Mouse (Mus musculus): ENCODE data around the gene Spsb4. TPM values are rescaled to one million over a fixed set of nuclear protein-coding genes. Genes with fewer than 3 reads are reported as not detected.
A peak's percentile ranks its signal among the peaks of the same experiment; 100 is the strongest.

Gene Spsb4
- polyA plus RNA-seq, 1 experiment from 2014 or later = 16.6 TPM

GRCm38 (mm10) chr9:96961006-96961405 lies 57.6 kb downstream of the Spsb4 start:
- 56% methylated on average over 7 of the region's 7 CpGs for WGBS
- no peaks in the 10 kb centered on the region for H3K9me3 ChIP-seq (ENCODE audit: low read depth, low read length)
- peaks cover 16% of the 10 kb centered on the region for H3K4me1 ChIP-seq (ENCODE audit: insufficient read depth)
- H3K4me3 ChIP-seq (ENCODE audit: low read depth, low read length) = no peak overlapping the region
- H3K36me3 ChIP-seq (ENCODE audit: insufficient read depth) = no peaks in the 10 kb centered on the region
- H3K4me2 ChIP-seq = no peak overlapping the region
- no peaks in the 10 kb centered on the region for H3K27me3 ChIP-seq (ENCODE audit: insufficient read depth, low read length)
- H3K9ac ChIP-seq = no peak overlapping the region
- DNase-seq = peak; percentile 80
- peak; percentile 80 for TF ChIP-seq CTCF (IDR thresholded peaks at IDR 0.05; ENCODE audit: low read depth)
- H3K27ac ChIP-seq (ENCODE audit: low read depth) = no peak overlapping the region
- ATAC-seq (ENCODE audit: insufficient read depth) = no peak

GRCm38 (mm10) chr9:96960241-96960640 lies 58.4 kb downstream of the Spsb4 start:
- H3K27ac ChIP-seq (ENCODE audit: low read depth) = no peak overlapping the region
- H3K4me2 ChIP-seq = no peak overlapping the region
- no peaks in the 10 kb centered on the region for H3K9me3 ChIP-seq (ENCODE audit: low read depth, low read length)
- DNase-seq (no peak), ATAC-seq (ENCODE audit: insufficient read depth) (no peak)
- H3K36me3 ChIP-seq (ENCODE audit: insufficient read depth) = no peaks in the 10 kb centered on the region
- no peak overlapping the region for H3K9ac ChIP-seq
- no peaks in the 10 kb centered on the region for H3K27me3 ChIP-seq (ENCODE audit: insufficient read depth, low read length)
- no peak overlapping the region for H3K4me3 ChIP-seq (ENCODE audit: low read depth, low read length)
- peaks cover 16% of the 10 kb centered on the region for H3K4me1 ChIP-seq (ENCODE audit: insufficient read depth)
- WGBS = 88% methylated on average over 4 of the region's 4 CpGs
- TF ChIP-seq CTCF (IDR thresholded peaks at IDR 0.05; ENCODE audit: low read depth) = peak; percentile 55

GRCm38 (mm10) chr9:96959469-96959868 lies 59.2 kb downstream of the Spsb4 start:
- Histone ChIP-seq H3K4me3 (ENCODE audit: low read depth, low read length) (no peak overlapping the region), H3K27me3 (ENCODE audit: insufficient read depth, low read length) (no peaks in the 10 kb centered on the region), H3K4me2 (no peak overlapping the region), H3K9me3 (ENCODE audit: low read depth, low read length) (no peaks in the 10 kb centered on the region), H3K9ac (no peak overlapping the region), H3K27ac (ENCODE audit: low read depth) (no peak overlapping the region), H3K4me1 (ENCODE audit: insufficient read depth) (peaks cover 16% of the 10 kb centered on the region), H3K36me3 (ENCODE audit: insufficient read depth) (no peaks in the 10 kb centered on the region)
- ATAC-seq (ENCODE audit: insufficient read depth) = no peak
- no peak for DNase-seq
- 72% methylated on average over 7 of the region's 7 CpGs for WGBS
- TF ChIP-seq CTCF (IDR thresholded peaks at IDR 0.05; ENCODE audit: low read depth) = no peak

- Histone ChIP-seq H3K4me2 (no peak overlapping the region), H3K4me1 (ENCODE audit: insufficient read depth) (peaks cover 10% of the 10 kb centered on the region), H3K27me3 (ENCODE audit: insufficient read depth, low read length) (no peaks in the 10 kb centered on the region), H3K9ac (no peak overlapping the region), H3K4me3 (ENCODE audit: low read depth, low read length) (no peak overlapping the region), H3K36me3 (ENCODE audit: insufficient read depth) (no peaks in the 10 kb centered on the region), H3K27ac (ENCODE audit: low read depth) (no peak overlapping the region), H3K9me3 (ENCODE audit: low read depth, low read length) (no peaks in the 10 kb centered on the region)
- WGBS = 25% methylated on average over 6 of the region's 6 CpGs
- TF ChIP-seq CTCF (IDR thresholded peaks at IDR 0.05; ENCODE audit: low read depth) = no peak
- ATAC-seq (ENCODE audit: insufficient read depth) (no peak), DNase-seq (no peak)
Observed at GRCm38 (mm10) chr9:96958009-96958615, 60.5 kb downstream of the Spsb4 start.

- Histone ChIP-seq H3K36me3 (ENCODE audit: insufficient read depth) (no peaks in the 10 kb centered on the region), H3K27ac (ENCODE audit: low read depth) (no peak overlapping the region), H3K9me3 (ENCODE audit: low read depth, low read length) (no peaks in the 10 kb centered on the region), H3K4me3 (ENCODE audit: low read depth, low read length) (no peak overlapping the region), H3K27me3 (ENCODE audit: insufficient read depth, low read length) (no peaks in the 10 kb centered on the region), H3K4me1 (ENCODE audit: insufficient read depth) (peaks cover 11% of the 10 kb centered on the region), H3K4me2 (no peak overlapping the region), H3K9ac (no peak overlapping the region)
- no peak for TF ChIP-seq CTCF (IDR thresholded peaks at IDR 0.05; ENCODE audit: low read depth)
- ATAC-seq (ENCODE audit: insufficient read depth) = no peak
- WGBS = 39% methylated on average over 6 of the region's 6 CpGs
- no peak for DNase-seq
Observed at GRCm38 (mm10) chr9:96957298-96957865, 61.3 kb downstream of the Spsb4 start.

DNA sequence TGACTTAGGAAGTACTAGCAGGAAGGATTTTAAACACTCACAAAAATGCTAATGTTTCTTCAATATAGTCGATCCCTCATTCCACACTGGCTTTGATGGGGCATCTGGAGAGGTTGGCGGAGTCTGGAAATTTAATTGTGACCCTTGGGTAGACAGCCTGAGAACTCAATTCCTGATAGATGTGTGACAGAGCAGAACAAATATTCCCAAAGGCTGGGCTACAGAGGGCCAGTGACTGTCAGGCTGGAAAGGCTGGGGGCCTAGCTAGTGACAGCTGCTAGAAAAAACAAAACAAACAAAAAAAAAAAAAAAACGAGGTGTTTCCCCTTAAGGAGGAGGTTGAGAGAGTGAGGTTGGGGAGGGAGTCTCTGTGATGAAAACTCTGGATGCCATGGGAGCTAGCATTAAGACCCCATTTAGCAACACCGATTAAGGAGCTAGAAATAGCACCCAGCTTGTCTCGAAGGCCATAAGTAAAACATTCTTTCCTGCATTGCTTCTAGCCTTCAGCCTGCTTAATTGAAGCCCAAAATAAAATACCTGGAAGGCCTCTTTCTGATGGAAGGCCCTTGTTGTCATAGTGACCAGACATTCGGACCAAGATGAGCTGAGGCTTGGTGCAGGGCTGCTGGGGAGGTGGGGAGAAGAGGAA lies 61.9 kb downstream of the Spsb4 start:
- DNase-seq (no peak), ATAC-seq (ENCODE audit: insufficient read depth) (no peak)
- Histone ChIP-seq H3K27me3 (ENCODE audit: insufficient read depth, low read length) (no peaks in the 10 kb centered on the region), H3K27ac (ENCODE audit: low read depth) (no peak overlapping the region), H3K36me3 (ENCODE audit: insufficient read depth) (no peaks in the 10 kb centered on the region), H3K9me3 (ENCODE audit: low read depth, low read length) (no peaks in the 10 kb centered on the region), H3K4me1 (ENCODE audit: insufficient read depth) (peaks cover 5% of the 10 kb centered on the region; the same call in 1 of the 2 replicates), H3K4me3 (ENCODE audit: low read depth, low read length) (no peak overlapping the region), H3K9ac (no peak overlapping the region), H3K4me2 (no peak overlapping the region)
- WGBS = 45% methylated on average over 6 of the region's 6 CpGs
- no peak for TF ChIP-seq CTCF (IDR thresholded peaks at IDR 0.05; ENCODE audit: low read depth)

GRCm38 (mm10) chr9:96954063-96954809 lies 64.4 kb downstream of the Spsb4 start:
- H3K36me3 ChIP-seq (ENCODE audit: insufficient read depth) = no peaks in the 10 kb centered on the region
- no peaks in the 10 kb centered on the region for H3K27me3 ChIP-seq (ENCODE audit: insufficient read depth, low read length)
- no peak overlapping the region for H3K4me2 ChIP-seq
- H3K4me1 ChIP-seq (ENCODE audit: insufficient read depth) = peaks cover 12% of the 10 kb centered on the region; the same call in 1 of the 2 replicates
- H3K4me3 ChIP-seq (ENCODE audit: low read depth, low read length) = no peak overlapping the region
- no peak overlapping the region for H3K9ac ChIP-seq
- no peaks in the 10 kb centered on the region for H3K9me3 ChIP-seq (ENCODE audit: low read depth, low read length)
- WGBS = 80% methylated on average over 15 of the region's 15 CpGs
- no peak for TF ChIP-seq CTCF (IDR thresholded peaks at IDR 0.05; ENCODE audit: low read depth)
- H3K27ac ChIP-seq (ENCODE audit: low read depth) = no peak overlapping the region
- DNase-seq (no peak), ATAC-seq (ENCODE audit: insufficient read depth) (no peak)

All from lung, embryonic 14.5 days (tissue).